Mouse (Mus musculus): ENCODE results near the gene Grik5. TPM values are rescaled to one million over a fixed set of nuclear protein-coding genes. Genes with fewer than 3 reads are reported as not detected.
A peak's percentile ranks its signal among the peaks of the same experiment; 100 is the strongest.

The Grik5 gene
- total RNA-seq, 2 experiments from 2014 or later = 3.9 to 4.4 TPM

GRCm38 (mm10) chr7:25031528-25031927 is 40.6 kb downstream of the Grik5 start:
- DNase-seq = no peak

GRCm38 (mm10) chr7:25030032-25030753 is 42.0 kb downstream of the Grik5 start:
- DNase-seq = peak; percentile 49 to 91

GRCm38 (mm10) chr7:25026452-25026851 is 45.7 kb downstream of the Grik5 start:
- DNase-seq = peak in 1 of 2 experiments; percentile 14

GRCm38 (mm10) chr7:25025855-25026439 is 46.2 kb downstream of the Grik5 start:
- DNase-seq = peak in 1 of 2 experiments; percentile 43

GRCm38 (mm10) chr7:25011592-25011991 is 60.6 kb downstream of the Grik5 start:
- DNase-seq = no peak

- peak in 1 of 2 experiments; percentile 28 for DNase-seq
Observed at GRCm38 (mm10) chr7:25010090-25010913, 61.8 kb downstream of the Grik5 start.

GRCm38 (mm10) chr7:25009099-25009700 is 62.9 kb downstream of the Grik5 start:
- DNase-seq = no peak

GRCm38 (mm10) chr7:25008635-25009034 is 63.5 kb downstream of the Grik5 start:
- DNase-seq = peak; percentile 31 to 63

GRCm38 (mm10) chr7:25007609-25008374 is 64.4 kb downstream of the Grik5 start:
- DNase-seq = no peak

- peak in 1 of 2 experiments; percentile 32 for DNase-seq
Observed at GRCm38 (mm10) chr7:25006586-25007364, 65.4 kb downstream of the Grik5 start.

- DNase-seq = no peak
Observed at GRCm38 (mm10) chr7:25006171-25006570, 66.0 kb downstream of the Grik5 start.

- DNase-seq = peak in 1 of 2 experiments; percentile 29
Observed at GRCm38 (mm10) chr7:25005421-25006065, 66.6 kb downstream of the Grik5 start, which contains the start of gene Atp1a3. Gene Atp1a3, minus strand, starts transcription at chr7:25005958.

GRCm38 (mm10) chr7:25004806-25005205 is 67.3 kb downstream of the Grik5 start:
- DNase-seq = no peak

GRCm38 (mm10) chr7:25003820-25004388 is 68.2 kb downstream of the Grik5 start:
- no peak for DNase-seq

- DNase-seq = no peak
Observed at GRCm38 (mm10) chr7:25003291-25003690, 68.9 kb downstream of the Grik5 start.

- DNase-seq = no peak
Observed at GRCm38 (mm10) chr7:25000711-25001110, 71.4 kb downstream of the Grik5 start.

- DNase-seq = no peak
Observed at GRCm38 (mm10) chr7:25000211-25000610, 71.9 kb downstream of the Grik5 start.

- no peak for DNase-seq
Observed at GRCm38 (mm10) chr7:24993081-24993480, 79.1 kb downstream of the Grik5 start.

- no peak for DNase-seq
Observed at GRCm38 (mm10) chr7:24990478-24990877, 81.7 kb downstream of the Grik5 start.

- DNase-seq = no peak
Observed at GRCm38 (mm10) chr7:24987941-24988340, 84.2 kb downstream of the Grik5 start.

Measured in heart, adult 18-20 months (tissue).